Mouse (Mus musculus): ENCODE data around the gene Kctd19. TPM values are rescaled to one million over a fixed set of nuclear protein-coding genes. Genes with fewer than 3 reads are reported as not detected.

The Kctd19 gene
- total RNA-seq, 2 experiments from 2014 or later: not detected

Other genes with a start within 250 kb of the Kctd19 start
- gene Cbfb, start 242.8 kb downstream of the Kctd19 start, total RNA-seq (2021): 100 to 1,000 TPM in 1 of 2 experiments, 10 to 100 TPM in 1; 74.1 to 104 TPM
- 10 to 100 TPM; 23.7 to 27.2 TPM for gene D230025D16Rik, start 188.4 kb downstream of the Kctd19 start, total RNA-seq (2021)
- 1 to 10 TPM; 2.7 to 3.0 TPM for gene B3gnt9, start 158.3 kb downstream of the Kctd19 start, total RNA-seq (2021)
- 10 to 100 TPM; 15.3 to 17.9 TPM for gene Tradd, start 148.9 kb downstream of the Kctd19 start, total RNA-seq (2021)
- 1 to 10 TPM; 3.3 to 3.6 TPM for gene Fbxl8, start 148.9 kb downstream of the Kctd19 start, total RNA-seq (2021)
- 1 to 10 TPM; 1.3 to 1.6 TPM for gene Hsf4, start 143.7 kb downstream of the Kctd19 start, total RNA-seq (2021)
- gene Nol3, start 137.4 kb downstream of the Kctd19 start, total RNA-seq (2021): 1 to 10 TPM; 5.5 TPM
- gene 4931428F04Rik, start 123.6 kb downstream of the Kctd19 start, total RNA-seq (2021): 1 to 10 TPM; 2.4 to 2.8 TPM
- gene Exoc3l, start 117.4 kb downstream of the Kctd19 start, total RNA-seq (2021): 10 to 100 TPM; 19.8 to 22.0 TPM
- gene E2f4, start 115.8 kb downstream of the Kctd19 start, total RNA-seq (2021): 10 to 100 TPM; 36.6 to 49.5 TPM
- 1 to 10 TPM; 3.7 to 7.8 TPM for gene Elmo3, start 107.9 kb downstream of the Kctd19 start, total RNA-seq (2021)
- 1 to 10 TPM; 3.4 to 6.1 TPM for gene Lrrc29, start 87.2 kb downstream of the Kctd19 start, total RNA-seq (2021)
- gene Tmem208, start 87.1 kb downstream of the Kctd19 start, total RNA-seq (2021): 10 to 100 TPM; 61.5 to 67.0 TPM
- 10 to 100 TPM; 11.9 to 14.4 TPM for gene Fhod1, start 65.5 kb downstream of the Kctd19 start, total RNA-seq (2021)
- gene Slc9a5, start 64.7 kb downstream of the Kctd19 start, total RNA-seq (2021): under 1 TPM; 0.76 to 0.99 TPM
- 1 to 10 TPM in 1 of 2 experiments, under 1 TPM in 1; 0.23 to 1.4 TPM for gene Plekhg4, start 40.2 kb downstream of the Kctd19 start, total RNA-seq (2021)
- gene Lrrc36, start 69 bp upstream of the Kctd19 start, total RNA-seq (2021): 1 to 10 TPM; 2.4 to 2.8 TPM
- 10 to 100 TPM; 23.6 to 36.2 TPM for gene Tppp3, start 58.0 kb upstream of the Kctd19 start, total RNA-seq (2021)
- 10 to 100 TPM; 16.0 to 17.7 TPM for gene Zdhhc1, start 83.4 kb upstream of the Kctd19 start, total RNA-seq (2021)
- under 1 TPM; 0.23 to 0.66 TPM for gene Hsd11b2, start 105.3 kb upstream of the Kctd19 start, total RNA-seq (2021)
- gene Atp6v0d1, start 152.5 kb upstream of the Kctd19 start, total RNA-seq (2021): 100 to 1,000 TPM; 115 to 120 TPM
- gene Ripor1, start 191.8 kb upstream of the Kctd19 start, total RNA-seq (2021): 10 to 100 TPM; 27.5 to 33.8 TPM
- 10 to 100 TPM; 50.8 to 65.2 TPM for gene Ctcf, start 223.1 kb upstream of the Kctd19 start, total RNA-seq (2021)
- gene Agrp, start 223.9 kb upstream of the Kctd19 start, total RNA-seq (2021): 1 to 10 TPM in 1 of 2 experiments, under 1 TPM in 1; 0.92 to 1.9 TPM